Mouse (Mus musculus): ENCODE data around the gene Chst12. TPM values are rescaled to one million over a fixed set of nuclear protein-coding genes. Genes with fewer than 3 reads are reported as not detected.

The Chst12 gene
- total and polyA plus RNA-seq, 2 experiments: 0.28 to 1.4 TPM

DNA sequence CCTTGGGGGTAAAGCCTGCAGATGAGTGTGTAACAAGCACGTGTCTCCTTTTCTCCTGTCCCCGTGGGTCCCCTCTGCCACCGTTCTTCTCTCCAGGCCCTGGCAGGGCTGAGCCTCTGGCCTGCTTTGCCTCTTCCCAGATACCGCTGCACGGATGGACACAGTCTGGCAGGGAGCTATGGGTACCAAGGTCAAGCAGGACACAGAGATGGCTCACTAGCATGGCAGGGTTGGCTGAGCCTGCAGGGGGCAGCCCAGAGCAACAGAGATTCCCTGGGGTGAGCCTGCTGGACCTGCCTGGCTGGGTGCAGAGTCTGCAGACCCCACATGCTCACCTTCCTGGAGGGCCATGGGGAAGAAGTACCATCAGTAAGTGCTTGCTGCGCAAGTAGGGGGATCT, 60.5 kb downstream of the Chst12 start:
- no peaks in the 10 kb centered on the region for H3K36me3 ChIP-seq (ENCODE audit: control insufficient read depth, insufficient read depth, low read length)
- no peak overlapping the region for H3K27ac ChIP-seq (replicated peaks; ENCODE audit: insufficient read depth, low read depth, low read length)
- no peaks in the 10 kb centered on the region for H3K4me1 ChIP-seq (ENCODE audit: control insufficient read depth, insufficient read depth, low read length)
- no peak for DNase-seq (ENCODE audit: extremely low read depth, low read depth, low spot score)
- WGBS: 66% methylated on average over 6 of the region's 6 CpGs
- TF ChIP-seq POLR2A (IDR thresholded peaks at IDR 0.05; ENCODE audit: extremely low read depth, insufficient read depth, low read length) (no peak), CTCF (IDR thresholded peaks at IDR 0.05; ENCODE audit: low read depth, low read length) (peak; percentile 42)
- H3K27me3 ChIP-seq (ENCODE audit: control insufficient read depth, insufficient read depth, low read length): no peaks in the 10 kb centered on the region
- H3K9ac ChIP-seq (ENCODE audit: low read depth, low read length): no peak overlapping the region
- H3K79me2 ChIP-seq (ENCODE audit: control insufficient read depth, insufficient read depth, low read length): no peaks in the 10 kb centered on the region
- no peak overlapping the region for H3K4me3 ChIP-seq (ENCODE audit: insufficient read depth, low read depth, low read length)

DNA sequence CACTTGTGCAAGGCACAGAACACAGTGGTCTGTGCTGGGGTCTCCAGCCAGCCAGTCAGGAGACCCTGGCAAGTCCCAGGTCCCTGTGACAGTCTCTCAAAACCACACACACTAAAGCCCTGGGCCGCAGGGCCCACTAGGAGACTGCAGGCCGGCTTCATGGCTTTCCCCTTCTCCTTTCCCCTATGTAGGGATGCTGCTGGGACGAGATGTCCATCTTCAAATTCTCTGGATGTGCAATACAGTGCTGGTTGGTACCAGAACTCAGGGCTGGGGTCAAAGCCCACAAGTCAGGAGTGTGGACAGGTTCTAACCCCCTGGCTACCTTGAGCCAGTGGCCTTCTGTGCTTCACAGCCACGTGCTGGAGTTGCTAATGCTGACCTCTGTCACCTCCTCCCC, 60.9 kb downstream of the Chst12 start:
- no peak overlapping the region for H3K27ac ChIP-seq (replicated peaks; ENCODE audit: insufficient read depth, low read depth, low read length)
- H3K79me2 ChIP-seq (ENCODE audit: control insufficient read depth, insufficient read depth, low read length): no peaks in the 10 kb centered on the region
- WGBS: 83% methylated on average over 4 of the region's 4 CpGs
- no peak for TF ChIP-seq CTCF (IDR thresholded peaks at IDR 0.05; ENCODE audit: low read depth, low read length)
- TF ChIP-seq POLR2A (IDR thresholded peaks at IDR 0.05; ENCODE audit: extremely low read depth, insufficient read depth, low read length): no peak
- no peaks in the 10 kb centered on the region for H3K4me1 ChIP-seq (ENCODE audit: control insufficient read depth, insufficient read depth, low read length)
- no peak overlapping the region for H3K9ac ChIP-seq (ENCODE audit: low read depth, low read length)
- no peak for DNase-seq (ENCODE audit: extremely low read depth, low read depth, low spot score)
- H3K27me3 ChIP-seq (ENCODE audit: control insufficient read depth, insufficient read depth, low read length): no peaks in the 10 kb centered on the region
- H3K4me3 ChIP-seq (ENCODE audit: insufficient read depth, low read depth, low read length): no peak overlapping the region
- no peaks in the 10 kb centered on the region for H3K36me3 ChIP-seq (ENCODE audit: control insufficient read depth, insufficient read depth, low read length)

DNA sequence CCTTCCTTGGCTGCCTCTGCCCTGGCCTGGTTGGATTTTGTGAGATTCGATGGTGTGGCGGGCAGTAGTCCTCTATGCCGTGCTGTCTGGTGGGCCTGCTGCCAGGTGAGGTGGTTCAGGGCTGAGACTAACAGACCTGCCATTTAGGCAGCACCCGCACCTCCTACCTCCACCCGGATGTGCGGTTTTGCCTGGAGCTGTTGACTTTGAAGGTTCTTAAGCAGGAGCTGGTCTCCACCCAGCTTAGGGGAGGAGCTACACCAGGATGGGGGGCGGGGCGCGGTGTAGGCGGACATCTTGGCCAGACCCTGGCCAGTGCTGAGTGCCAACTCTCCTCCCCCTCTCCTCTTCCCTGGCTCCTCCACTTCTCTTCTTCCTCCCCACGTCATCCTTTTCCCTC, 62.0 kb downstream of the Chst12 start:
- Histone ChIP-seq H3K27me3 (ENCODE audit: control insufficient read depth, insufficient read depth, low read length) (no peaks in the 10 kb centered on the region), H3K79me2 (ENCODE audit: control insufficient read depth, insufficient read depth, low read length) (no peaks in the 10 kb centered on the region), H3K4me3 (ENCODE audit: insufficient read depth, low read depth, low read length) (no peak overlapping the region), H3K4me1 (ENCODE audit: control insufficient read depth, insufficient read depth, low read length) (no peaks in the 10 kb centered on the region), H3K27ac (replicated peaks; ENCODE audit: insufficient read depth, low read depth, low read length) (no peak overlapping the region), H3K36me3 (ENCODE audit: control insufficient read depth, insufficient read depth, low read length) (no peaks in the 10 kb centered on the region), H3K9ac (ENCODE audit: low read depth, low read length) (no peak overlapping the region)
- peak; percentile 3 for DNase-seq (ENCODE audit: extremely low read depth, low read depth, low spot score)
- 56% methylated on average over 11 of the region's 11 CpGs for WGBS
- TF ChIP-seq POLR2A (IDR thresholded peaks at IDR 0.05; ENCODE audit: extremely low read depth, insufficient read depth, low read length): no peak
- no peak for TF ChIP-seq CTCF (IDR thresholded peaks at IDR 0.05; ENCODE audit: low read depth, low read length)

GRCm38 (mm10) chr5:140567751-140568150, 62.4 kb downstream of the Chst12 start:
- 90% methylated on average over 5 of the region's 5 CpGs for WGBS
- no peak for DNase-seq (ENCODE audit: extremely low read depth, low read depth, low spot score)
- no peaks in the 10 kb centered on the region for H3K27me3 ChIP-seq (ENCODE audit: control insufficient read depth, insufficient read depth, low read length)
- H3K79me2 ChIP-seq (ENCODE audit: control insufficient read depth, insufficient read depth, low read length): no peaks in the 10 kb centered on the region
- H3K4me1 ChIP-seq (ENCODE audit: control insufficient read depth, insufficient read depth, low read length): no peaks in the 10 kb centered on the region
- no peak overlapping the region for H3K9ac ChIP-seq (ENCODE audit: low read depth, low read length)
- TF ChIP-seq POLR2A (IDR thresholded peaks at IDR 0.05; ENCODE audit: extremely low read depth, insufficient read depth, low read length): no peak
- no peak for TF ChIP-seq CTCF (IDR thresholded peaks at IDR 0.05; ENCODE audit: low read depth, low read length)
- H3K36me3 ChIP-seq (ENCODE audit: control insufficient read depth, insufficient read depth, low read length): no peaks in the 10 kb centered on the region
- no peak overlapping the region for H3K27ac ChIP-seq (replicated peaks; ENCODE audit: insufficient read depth, low read depth, low read length)
- no peak overlapping the region for H3K4me3 ChIP-seq (ENCODE audit: insufficient read depth, low read depth, low read length)

- H3K36me3 ChIP-seq (ENCODE audit: control insufficient read depth, insufficient read depth, low read length): no peaks in the 10 kb centered on the region
- no peak overlapping the region for H3K9ac ChIP-seq (ENCODE audit: low read depth, low read length)
- no peaks in the 10 kb centered on the region for H3K4me1 ChIP-seq (ENCODE audit: control insufficient read depth, insufficient read depth, low read length)
- no peak overlapping the region for H3K27ac ChIP-seq (replicated peaks; ENCODE audit: insufficient read depth, low read depth, low read length)
- H3K79me2 ChIP-seq (ENCODE audit: control insufficient read depth, insufficient read depth, low read length): no peaks in the 10 kb centered on the region
- no peak overlapping the region for H3K4me3 ChIP-seq (ENCODE audit: insufficient read depth, low read depth, low read length)
- peak; percentile 12 for DNase-seq (ENCODE audit: extremely low read depth, low read depth, low spot score)
- 49% methylated on average over 10 of the region's 10 CpGs for WGBS
- TF ChIP-seq CTCF (IDR thresholded peaks at IDR 0.05; ENCODE audit: low read depth, low read length) (peak; percentile 72), POLR2A (IDR thresholded peaks at IDR 0.05; ENCODE audit: extremely low read depth, insufficient read depth, low read length) (no peak)
- H3K27me3 ChIP-seq (ENCODE audit: control insufficient read depth, insufficient read depth, low read length): no peaks in the 10 kb centered on the region
These were observed 63.1 kb downstream of the Chst12 start for GRCm38 (mm10) chr5:140568321-140568970.

GRCm38 (mm10) chr5:140569032-140569595, 63.8 kb downstream of the Chst12 start:
- TF ChIP-seq POLR2A (IDR thresholded peaks at IDR 0.05; ENCODE audit: extremely low read depth, insufficient read depth, low read length) (no peak), CTCF (IDR thresholded peaks at IDR 0.05; ENCODE audit: low read depth, low read length) (no peak)
- Histone ChIP-seq H3K27me3 (ENCODE audit: control insufficient read depth, insufficient read depth, low read length) (no peaks in the 10 kb centered on the region), H3K4me1 (ENCODE audit: control insufficient read depth, insufficient read depth, low read length) (no peaks in the 10 kb centered on the region), H3K36me3 (ENCODE audit: control insufficient read depth, insufficient read depth, low read length) (no peaks in the 10 kb centered on the region), H3K27ac (replicated peaks; ENCODE audit: insufficient read depth, low read depth, low read length) (no peak overlapping the region), H3K4me3 (ENCODE audit: insufficient read depth, low read depth, low read length) (no peak overlapping the region), H3K9ac (ENCODE audit: low read depth, low read length) (no peak overlapping the region), H3K79me2 (ENCODE audit: control insufficient read depth, insufficient read depth, low read length) (no peaks in the 10 kb centered on the region)
- 87% methylated on average over 16 of the region's 16 CpGs for WGBS
- DNase-seq (ENCODE audit: extremely low read depth, low read depth, low spot score): no peak

All from liver, adult 2 months (tissue).